ENCODE assay signal across 8 mouse cellular contexts in genomic region chr1:55025656-55026430, GRCm38 (mm10). TPM values are rescaled to one million over a fixed set of nuclear protein-coding genes. Genes with fewer than 3 reads are reported as not detected.
DNase-seq lines count a peak whose midpoint lies in the region.

No protein-coding gene starts in this region.

- peak overlapping the region; percentile 99 for H3K27ac ChIP-seq in forebrain, embryonic 10.5 days

- peaks cover 7% of the 10 kb centered on the region; the same call in 1 of the 2 replicates for H3K9me3 ChIP-seq in forebrain, embryonic 10.5 days

- H3K36me3 ChIP-seq in forebrain, embryonic 10.5 days (replicated peaks) = peaks cover 41% of the 10 kb centered on the region

- 27% methylated on average over 10 of the region's 10 CpGs for WGBS in forebrain, embryonic 10.5 days

- DNase-seq in adrenal gland, adult 2 months = peak; percentile 23
- no peak for DNase-seq in adrenal gland, adult 8-10 months
- DNase-seq in right cerebral cortex, adult 2 months (ENCODE audit: low spot score in 2 of 2) = peak; percentile 15 to 17
- DNase-seq in right cerebral cortex, postnatal 4 days = no peak
- DNase-seq in forebrain, embryonic 10.5 days (ENCODE audit: extremely low spot score, low spot score) = no peak
- DNase-seq in induced T-regulatory cell, adult 2 months (ENCODE audit: low read depth) = peak; percentile 60
- DNase-seq in mesoderm, embryonic 11.5 days (ENCODE audit: low read depth, low spot score) = peak; percentile 30
- DNase-seq in ovary, postnatal 14 days (ENCODE audit: low spot score) = no peak

- peaks cover 17% of the 10 kb centered on the region for H3K4me1 ChIP-seq in forebrain, embryonic 10.5 days

- H3K27me3 ChIP-seq in forebrain, embryonic 10.5 days (ENCODE audit: poor library complexity, severe bottlenecking) = no peaks in the 10 kb centered on the region

- peak overlapping the region; percentile 97 for H3K4me3 ChIP-seq in forebrain, embryonic 10.5 days

RNA-seq across cellular contexts. Expression of gene Sf3b1, which starts 1.4 kb away (rescaled TPM):
- total RNA-seq in adrenal gland, adult 2 months (2021) = 100 to 1,000 TPM; 121 to 124 TPM
- 6.9 and 7.9 TPM in 2 replicates for polyA plus RNA-seq in adrenal gland, adult 2 months (2012; rRNA removed)
- 100 to 1,000 TPM; 120 to 217 (median 165) TPM for total RNA-seq in adrenal gland, adult 8-10 months (2022)
- 296 and 303 TPM in 2 replicates for polyA plus RNA-seq in forebrain, embryonic 10.5 days (2016; fragmentation: Nextera tagmentation; extraction: Ambion mirVana)

RNA-seq across cellular contexts. Expression of gene Coq10b, which starts 26.7 kb away (rescaled TPM):
- 100 to 1,000 TPM in 1 of 2 experiments, 10 to 100 TPM in 1; 89.5 to 135 TPM for total RNA-seq in adrenal gland, adult 2 months (2021)
- 24.3 and 24.4 TPM in 2 replicates for polyA plus RNA-seq in adrenal gland, adult 2 months (2012; rRNA removed)
- total RNA-seq in adrenal gland, adult 8-10 months (2022) = 100 to 1,000 TPM; 100 to 138 (median 107) TPM
- polyA plus RNA-seq in forebrain, embryonic 10.5 days (2016; fragmentation: Nextera tagmentation; extraction: Ambion mirVana) = 21.7 and 23.5 TPM in 2 replicates

Comparison
In these comparisons a context has a peak if more than half of its experiments do, and no peak if none do; other contexts are left out.
1. DNase-seq: peak in adrenal gland, adult 2 months (single experiment), right cerebral cortex, adult 2 months (2 of 2), induced T-regulatory cell, adult 2 months (single experiment) and mesoderm, embryonic 11.5 days (single experiment); none in adrenal gland, adult 8-10 months (single experiment), right cerebral cortex, postnatal 4 days (single experiment), forebrain, embryonic 10.5 days (single experiment) and ovary, postnatal 14 days (single experiment).